Mouse (Mus musculus) naive thymus-derived CD4-positive, alpha-beta T cell, adult 2 months (primary cell): ENCODE data around the gene Enpp1.

ENCODE experiments used
- DNase-seq: peaks from one replicate; pipeline ENCODE4 v3.0.0-alpha.2; 2011; ENCODE audit warnings: low read depth

Enpp1 gene

GRCm38 (mm10) chr10:24596003-24596868, 115.7 kb downstream of the Enpp1 start:
- DNase-seq = no peak

- DNase-seq = no peak
Measured at GRCm38 (mm10) chr10:24595250-24596002, 116.5 kb downstream of the Enpp1 start, which contains the start of gene Ccn2. Ccn2 (plus strand) TSS chr10:24595442.

- no peak for DNase-seq
Measured at GRCm38 (mm10) chr10:24593556-24593955, 118.4 kb downstream of the Enpp1 start.

GRCm38 (mm10) chr10:24592969-24593368, 119.0 kb downstream of the Enpp1 start:
- no peak for DNase-seq

GRCm38 (mm10) chr10:24592318-24592717, 119.6 kb downstream of the Enpp1 start:
- DNase-seq = peak; percentile 4

- peak; percentile 23 for DNase-seq
Measured at GRCm38 (mm10) chr10:24591741-24592140, 120.2 kb downstream of the Enpp1 start.

- DNase-seq = peak; percentile 82
Measured at GRCm38 (mm10) chr10:24591136-24591535, 120.8 kb downstream of the Enpp1 start.

- DNase-seq = peak; percentile 4
Measured at GRCm38 (mm10) chr10:24590546-24590945, 121.4 kb downstream of the Enpp1 start.

- DNase-seq = no peak
Measured at GRCm38 (mm10) chr10:24589238-24589637, 122.7 kb downstream of the Enpp1 start.

GRCm38 (mm10) chr10:24588824-24589223, 123.1 kb downstream of the Enpp1 start:
- no peak for DNase-seq
